Mouse (Mus musculus) heart, embryonic 12.5 days (tissue): Measurements from ENCODE around the gene 2410137M14Rik. TPM values are rescaled to one million over a fixed set of nuclear protein-coding genes. Genes with fewer than 3 reads are reported as not detected.

Source experiments
- polyA plus RNA-seq: library from polyadenylated mRNA; unstranded; fragments of >200 nt; fragmentation: Nextera tagmentation; extraction: Ambion mirVana; gene quantifications from 2 replicates; pipeline ENCODE4 v1.2.1, GENCODE M21; 2016

2410137M14Rik gene
- polyA plus RNA-seq, 1 experiment from 2014 or later = 0.20 TPM

Other genes starting within 250 kb of the 2410137M14Rik start
- gene H2-M10.5, start 208.3 kb downstream of the 2410137M14Rik start, polyA plus RNA-seq = not detected in 2 replicates
- not detected in 2 replicates for gene H2-M10.6, start 169.1 kb downstream of the 2410137M14Rik start, polyA plus RNA-seq
- gene Trim26, start 144.1 kb downstream of the 2410137M14Rik start, polyA plus RNA-seq = 28.8 and 28.9 TPM in 2 replicates
- 0.40 and 0.47 TPM in 2 replicates for gene Trim15, start 114.0 kb downstream of the 2410137M14Rik start, polyA plus RNA-seq
- 23.6 and 27.0 TPM in 2 replicates for gene Trim10, start 111.7 kb downstream of the 2410137M14Rik start, polyA plus RNA-seq
- not detected in 2 replicates for gene Trim40, start 91.1 kb downstream of the 2410137M14Rik start, polyA plus RNA-seq
- not detected in 2 replicates for gene Trim31, start 83.1 kb downstream of the 2410137M14Rik start, polyA plus RNA-seq
- not detected in 2 replicates for gene Rnf39, start 38.3 kb downstream of the 2410137M14Rik start, polyA plus RNA-seq
- 83.2 and 83.8 TPM in 2 replicates for gene Ppp1r11, start 29.5 kb downstream of the 2410137M14Rik start, polyA plus RNA-seq
- gene Znrd1, start 22.7 kb downstream of the 2410137M14Rik start, polyA plus RNA-seq = 37.5 and 40.3 TPM in 2 replicates
- 6.4 and 6.7 TPM in 2 replicates for gene Znrd1as, start 22.6 kb downstream of the 2410137M14Rik start, polyA plus RNA-seq
- 0.31 and 0.36 TPM in 2 replicates for gene H2-M5, start 8.3 kb upstream of the 2410137M14Rik start, polyA plus RNA-seq
- gene Zfp57, start 19.9 kb upstream of the 2410137M14Rik start, polyA plus RNA-seq = 60.0 and 64.4 TPM in 2 replicates
- gene Mog, start 42.2 kb upstream of the 2410137M14Rik start, polyA plus RNA-seq = 0.10 TPM in 1 of 2 replicates, not detected in the other
- 8.3 and 8.6 TPM in 2 replicates for gene Gabbr1, start 64.7 kb upstream of the 2410137M14Rik start, polyA plus RNA-seq
- gene Olfr90, start 107.3 kb upstream of the 2410137M14Rik start, polyA plus RNA-seq = 0.08 TPM in 1 of 2 replicates, not detected in the other
- 0.05 TPM in 1 of 2 replicates, not detected in the other for gene Olfr91, start 117.0 kb upstream of the 2410137M14Rik start, polyA plus RNA-seq
- gene Olfr92, start 138.9 kb upstream of the 2410137M14Rik start, polyA plus RNA-seq = not detected in 2 replicates
- not detected in 2 replicates for gene Olfr93, start 180.3 kb upstream of the 2410137M14Rik start, polyA plus RNA-seq
- gene Ubd, start 212.7 kb upstream of the 2410137M14Rik start, polyA plus RNA-seq = not detected in 2 replicates
- not detected in 2 replicates for gene Olfr94, start 219.8 kb upstream of the 2410137M14Rik start, polyA plus RNA-seq
- not detected in 2 replicates for gene Olfr95, start 231.9 kb upstream of the 2410137M14Rik start, polyA plus RNA-seq
- not detected in 2 replicates for gene Olfr96, start 238.9 kb upstream of the 2410137M14Rik start, polyA plus RNA-seq